Mouse (Mus musculus) left cerebral cortex, adult 11 months (tissue): ENCODE data around the gene Vdac1.

ENCODE experiments used
- DNase-seq: peaks from one replicate; pipeline ENCODE4 v3.0.0; 2022; ENCODE audit warnings: low spot score

Gene Vdac1

GRCm38 (mm10) chr11:52360471-52361277 lies at the start of gene Vdac1:
Gene Vdac1 (plus strand): TSS chr11:52360860.
- peak; percentile 85 for DNase-seq

- no peak for DNase-seq
Observed at GRCm38 (mm10) chr11:52314102-52314793, 46.4 kb upstream of the Vdac1 start.

- no peak for DNase-seq
Observed at GRCm38 (mm10) chr11:52318445-52318844, 42.2 kb upstream of the Vdac1 start.

GRCm38 (mm10) chr11:52319664-52320063 lies 41.0 kb upstream of the Vdac1 start:
- no peak for DNase-seq

GRCm38 (mm10) chr11:52320529-52320928 lies 40.1 kb upstream of the Vdac1 start:
- no peak for DNase-seq

- DNase-seq, result no peak
Observed at GRCm38 (mm10) chr11:52321540-52321939, 39.1 kb upstream of the Vdac1 start.

- DNase-seq, result no peak
Observed at GRCm38 (mm10) chr11:52324442-52325367, 36.0 kb upstream of the Vdac1 start.

GRCm38 (mm10) chr11:52327313-52327712 lies 33.3 kb upstream of the Vdac1 start:
- DNase-seq, result no peak

- DNase-seq, result no peak
Observed at GRCm38 (mm10) chr11:52332421-52333118, 28.1 kb upstream of the Vdac1 start.

- no peak for DNase-seq
Observed at GRCm38 (mm10) chr11:52333616-52334015, 27.0 kb upstream of the Vdac1 start.

- DNase-seq, result no peak
Observed at GRCm38 (mm10) chr11:52335263-52335662, 25.4 kb upstream of the Vdac1 start.

- no peak for DNase-seq
Observed at GRCm38 (mm10) chr11:52335924-52336323, 24.7 kb upstream of the Vdac1 start.

- DNase-seq, result no peak
Observed at GRCm38 (mm10) chr11:52337651-52338295, 22.9 kb upstream of the Vdac1 start.

- no peak for DNase-seq
Observed at GRCm38 (mm10) chr11:52338351-52338750, 22.3 kb upstream of the Vdac1 start.

- DNase-seq, result no peak
Observed at GRCm38 (mm10) chr11:52339098-52339497, 21.6 kb upstream of the Vdac1 start.

- no peak for DNase-seq
Observed at GRCm38 (mm10) chr11:52339512-52339911, 21.1 kb upstream of the Vdac1 start.

- no peak for DNase-seq
Observed at GRCm38 (mm10) chr11:52340123-52340864, 20.4 kb upstream of the Vdac1 start.

- DNase-seq, result no peak
Observed at GRCm38 (mm10) chr11:52341001-52341400, 19.7 kb upstream of the Vdac1 start.

- no peak for DNase-seq
Observed at GRCm38 (mm10) chr11:52341476-52341875, 19.2 kb upstream of the Vdac1 start.

GRCm38 (mm10) chr11:52342296-52342695 lies 18.4 kb upstream of the Vdac1 start:
- DNase-seq, result no peak
